Mouse (Mus musculus): ENCODE measurements around the gene Cic.
"Not testable (repeated sequence)": the region's sequence is repeated elsewhere in the genome, so short reads cannot be mapped to it uniquely, and the experiment has no call there.

Gene Cic

GRCm38 (mm10) chr7:25244562-25245369 lies 22.7 kb upstream of the Cic start:
- no peak for DNase-seq (ENCODE audit: low read depth)

GRCm38 (mm10) chr7:25246079-25246758 lies 21.3 kb upstream of the Cic start:
- no peak for DNase-seq (ENCODE audit: low read depth)

GRCm38 (mm10) chr7:25246759-25247137 lies 20.8 kb upstream of the Cic start:
- DNase-seq (ENCODE audit: low read depth) = no peak

- no peak for DNase-seq (ENCODE audit: low read depth)
These were observed 20.0 kb upstream of the Cic start for GRCm38 (mm10) chr7:25247498-25247897.

- no peak for DNase-seq (ENCODE audit: low read depth)
These were observed 19.4 kb upstream of the Cic start for GRCm38 (mm10) chr7:25248018-25248647.

GRCm38 (mm10) chr7:25248846-25249313 lies 18.6 kb upstream of the Cic start:
- no peak for DNase-seq (ENCODE audit: low read depth)

- DNase-seq (ENCODE audit: low read depth) = no peak
These were observed 18.0 kb upstream of the Cic start for GRCm38 (mm10) chr7:25249314-25250140.

- peak; percentile 87 for DNase-seq (ENCODE audit: low read depth)
These were observed 17.1 kb upstream of the Cic start, which contains the start of gene Erf for GRCm38 (mm10) chr7:25250141-25250972. TSS of gene Erf (minus strand) at chr7:25250761.

- no peak for DNase-seq (ENCODE audit: low read depth)
These were observed 16.3 kb upstream of the Cic start for GRCm38 (mm10) chr7:25251071-25251791.

- DNase-seq (ENCODE audit: low read depth) = no peak
These were observed 15.7 kb upstream of the Cic start for GRCm38 (mm10) chr7:25251822-25252221.

GRCm38 (mm10) chr7:25261896-25262295 lies 5.6 kb upstream of the Cic start:
- DNase-seq (ENCODE audit: low read depth) = no peak

GRCm38 (mm10) chr7:25263968-25264870 lies 3.3 kb upstream of the Cic start:
- no peak for DNase-seq (ENCODE audit: low read depth)

GRCm38 (mm10) chr7:25265743-25266142 lies 1.8 kb upstream of the Cic start:
- DNase-seq (ENCODE audit: low read depth) = not testable (repeated sequence)

GRCm38 (mm10) chr7:25266180-25266962 lies 1.1 kb upstream of the Cic start:
- no peak for DNase-seq (ENCODE audit: low read depth)

GRCm38 (mm10) chr7:25267751-25268463 lies 403 bp downstream of the Cic start:
- DNase-seq (ENCODE audit: low read depth) = peak; percentile 99

GRCm38 (mm10) chr7:25268588-25268987 lies 1.1 kb downstream of the Cic start:
- DNase-seq (ENCODE audit: low read depth) = no peak

- DNase-seq (ENCODE audit: low read depth) = no peak
These were observed 1.5 kb downstream of the Cic start for GRCm38 (mm10) chr7:25269029-25269428.
